Mouse (Mus musculus) ES-E14 (cell line): ENCODE measurements around the gene C2cd4a. TPM values are rescaled to one million over a fixed set of nuclear protein-coding genes. Genes with fewer than 3 reads are reported as not detected.

Experiments used
- DNase-seq: peaks from one replicate; pipeline ENCODE4 v3.0.0-alpha.2; 2013; ENCODE audit warnings: low read depth, low spot score
- H3K27ac ChIP-seq: 2 replicates; pipeline ENCODE4 v1.5.1; 2012; ENCODE audit warnings: low read depth, mild to moderate bottlenecking, low read length, moderate library complexity, mixed read lengths; ENCODE audit not compliant: poor library complexity, insufficient read depth, severe bottlenecking
- H3K36me3 ChIP-seq: 2 replicates; pipeline ENCODE4 v1.6.1; 2012; ENCODE audit warnings: mild to moderate bottlenecking, low read length, moderate library complexity, mixed read lengths; ENCODE audit not compliant: control insufficient read depth, poor library complexity, insufficient read depth, severe bottlenecking
- H3K4me1 ChIP-seq, 2 experiments: fragments of 150-350 bp in 1 of 2; sonication (generic) in 1 of 2; 2 replicates each; pipeline ENCODE4 v1.6.1; 2012; ENCODE audit warnings: low read length in 2 of 2, mild to moderate bottlenecking in 1 of 2, mixed read lengths in 1 of 2; ENCODE audit not compliant: control insufficient read depth in 2 of 2, insufficient read depth in 2 of 2, poor library complexity in 1 of 2
- H3K4me3 ChIP-seq, 2 experiments: fragments of 150-350 bp in 1 of 2; sonication (generic) in 1 of 2; 2 replicates each; pipeline ENCODE4 v1.5.1; 2012; ENCODE audit warnings: low read length in 2 of 2, low read depth in 1 of 2, mild to moderate bottlenecking in 1 of 2, mixed read lengths in 1 of 2; ENCODE audit not compliant: insufficient read depth in 1 of 2, poor library complexity in 1 of 2, severe bottlenecking in 1 of 2
- H3K9ac ChIP-seq: 2 replicates; pipeline ENCODE4 v1.6.1; 2012; ENCODE audit warnings: low read depth, mild to moderate bottlenecking, low read length, mixed read lengths; ENCODE audit not compliant: poor library complexity, insufficient read depth, severe bottlenecking
- H3K9me3 ChIP-seq: fragments of 150-350 bp; sonication (generic); 2 replicates; pipeline ENCODE4 v1.6.1; 2012; ENCODE audit warnings: low read depth, mild to moderate bottlenecking, low read length; ENCODE audit not compliant: control insufficient read depth, insufficient read depth
- CHD2 ChIP-seq: IDR thresholded peaks from 2 replicates; pipeline ENCODE4 v1.6.1; 2014; ENCODE audit warnings: mild to moderate bottlenecking, low read depth, low read length, inconsistent platforms
- HCFC1 ChIP-seq: IDR thresholded peaks from 2 replicates; pipeline ENCODE4 v1.6.1; 2012; ENCODE audit warnings: low read length, inconsistent platforms, borderline replicate concordance; ENCODE audit not compliant: insufficient read depth
- MAFK ChIP-seq: IDR thresholded peaks from 2 replicates; pipeline ENCODE4 v1.6.1; 2014; ENCODE audit warnings: mild to moderate bottlenecking, low read depth, low read length, inconsistent platforms; ENCODE audit not compliant: insufficient read depth
- ZC3H11A ChIP-seq: IDR thresholded peaks from 2 replicates; pipeline ENCODE4 v1.6.1; 2012; ENCODE audit warnings: low read depth, mild to moderate bottlenecking, inconsistent platforms, low read length, borderline replicate concordance
- ZNF384 ChIP-seq: IDR thresholded peaks from 2 replicates; pipeline ENCODE4 v1.6.1; 2012; ENCODE audit warnings: low read depth, low read length, inconsistent platforms
- in situ Hi-C, 2 experiments: fragments of 600-800 bp; cut with MboI; formaldehyde crosslinking; loops; one replicate each; pipeline ENCODE4 v1.15.1; 2025; ENCODE audit warnings: low sequenced_read_pairs in 2 of 2, inconsistent platforms in 1 of 2; ENCODE audit not compliant: unreplicated experiment in 2 of 2
- total RNA-seq: library from RNA; depleted of rRNA; stranded (reverse); fragments of 300-350 nt; gene quantifications from 2 replicates; pipeline ENCODE4 v1.2.3, GENCODE M21; 2012; rRNA removed

The C2cd4a gene
- not detected in 2 replicates for total RNA-seq

GRCm38 (mm10) chr9:67832046-67832605, at the start of gene C2cd4a:
Gene C2cd4a, minus strand, starts transcription at chr9:67832330.
- no peak within 1 kb of the TSS for H3K27ac ChIP-seq
- no peak for DNase-seq
- TF ChIP-seq ZC3H11A = no peak
- no peak for TF ChIP-seq MAFK
- no peak for TF ChIP-seq ZNF384
- no peak for TF ChIP-seq HCFC1
- no peak for TF ChIP-seq CHD2
- in situ Hi-C loops = no loop called here
- H3K9me3 ChIP-seq = no peaks in the 10 kb centered on the region
- peak within 1 kb of the TSS; percentile 54 for H3K9ac ChIP-seq
- peak within 1 kb of the TSS; percentile 72 to 78 for H3K4me3 ChIP-seq
- peaks cover 2% of the 10 kb centered on the region in 2 experiments; a peak in 2 of 4 replicates for H3K4me1 ChIP-seq
- no peaks in the 10 kb centered on the region for H3K36me3 ChIP-seq

GRCm38 (mm10) chr9:67878197-67878769, 46.2 kb upstream of the C2cd4a start:
- H3K27ac ChIP-seq = no peak overlapping the region
- H3K4me3 ChIP-seq = no peak overlapping the region
- no peak for DNase-seq
- no peak overlapping the region for H3K9ac ChIP-seq
- no peaks in the 10 kb centered on the region for H3K9me3 ChIP-seq
- no peak for TF ChIP-seq ZC3H11A
- TF ChIP-seq ZNF384 = no peak
- no peak for TF ChIP-seq CHD2
- no peak for TF ChIP-seq HCFC1
- TF ChIP-seq MAFK = no peak
- peaks cover 3 to 6% of the 10 kb centered on the region in 2 experiments; a peak in 2 of 4 replicates for H3K4me1 ChIP-seq
- in situ Hi-C loops = no loop called here
- no peaks in the 10 kb centered on the region; the same call in 1 of the 2 replicates for H3K36me3 ChIP-seq

GRCm38 (mm10) chr9:67877081-67877718, 45.1 kb upstream of the C2cd4a start:
- Histone ChIP-seq H3K4me1 (peaks cover 3 to 6% of the 10 kb centered on the region in 2 experiments; a peak in 2 of 4 replicates), H3K9ac (peak overlapping the region; percentile 10; the same call in 1 of the 2 replicates), H3K36me3 (no peaks in the 10 kb centered on the region; the same call in 1 of the 2 replicates), H3K4me3 (no peak overlapping the region), H3K9me3 (no peaks in the 10 kb centered on the region), H3K27ac (0 out of 2 replicates have a peak overlapping the region, but pooled peaks have one; percentile 24)
- TF ChIP-seq ZC3H11A (no peak), CHD2 (no peak), HCFC1 (no peak), ZNF384 (no peak), MAFK (no peak)
- in situ Hi-C loops = no loop called here
- no peak for DNase-seq

- H3K27ac ChIP-seq = no peak overlapping the region
- peak; percentile 33 for DNase-seq
- H3K36me3 ChIP-seq = no peaks in the 10 kb centered on the region
- in situ Hi-C loops = no loop called here
- H3K4me3 ChIP-seq = no peak overlapping the region
- no peak for TF ChIP-seq ZC3H11A
- TF ChIP-seq CHD2 = no peak
- TF ChIP-seq HCFC1 = no peak
- no peak for TF ChIP-seq ZNF384
- TF ChIP-seq MAFK = no peak
- H3K9ac ChIP-seq = no peak overlapping the region
- H3K9me3 ChIP-seq = no peaks in the 10 kb centered on the region
- H3K4me1 ChIP-seq = peaks cover 3 to 6% of the 10 kb centered on the region in 2 experiments; a peak in 2 of 4 replicates
Measured at GRCm38 (mm10) chr9:67875337-67875736, 43.2 kb upstream of the C2cd4a start.
